Mouse (Mus musculus): ENCODE measurements at regions not wholly inside any gene's neighbourhood (a gene's known extent, or its start where the extent isn't known, plus 50 kb on each side); places are given as distances from the start of the nearest gene placed in this dataset.

- Histone ChIP-seq H3K4me3 (no peak overlapping the region), H3K27ac (no peak overlapping the region)
- DNase-seq (ENCODE audit: extremely low spot score in 1 of 2, low spot score in 2 of 2) = no peak
- intact Hi-C loops (cut with DNase I) = no loop called here
- TF ChIP-seq CTCF (IDR thresholded peaks at IDR 0.05) = no peak
Measured at GRCm38 (mm10) chr13:112203721-112204120, 84.5 kb upstream of the Ankrd55 start.

- Histone ChIP-seq H3K4me3 (no peak overlapping the region), H3K27ac (no peak overlapping the region)
- intact Hi-C loops (cut with DNase I) = no loop called here
- no peak for TF ChIP-seq CTCF (IDR thresholded peaks at IDR 0.05)
- no peak for DNase-seq (ENCODE audit: extremely low spot score in 1 of 2, low spot score in 2 of 2)
Measured at GRCm38 (mm10) chr13:112204204-112204603, 84.0 kb upstream of the Ankrd55 start.

- no peak for DNase-seq (ENCODE audit: extremely low spot score in 1 of 2, low spot score in 2 of 2)
- Histone ChIP-seq H3K4me3 (no peak overlapping the region), H3K27ac (no peak overlapping the region)
- intact Hi-C loops (cut with DNase I) = loop anchor here (5.0 kb wide), 1 partner anchor 198 kb away; no protein-coding TSS in a partner anchor
- no peak for TF ChIP-seq CTCF (IDR thresholded peaks at IDR 0.05)
Measured at GRCm38 (mm10) chr13:112204813-112205212, 83.4 kb upstream of the Ankrd55 start.

GRCm38 (mm10) chr13:112207617-112208235, 80.5 kb upstream of the Ankrd55 start:
- no peak for DNase-seq (ENCODE audit: extremely low spot score in 1 of 2, low spot score in 2 of 2)
- intact Hi-C loops (cut with DNase I) = loop anchor here (5.0 kb wide), 1 partner anchor 200 kb away; no protein-coding TSS in a partner anchor
- Histone ChIP-seq H3K27ac (no peak overlapping the region), H3K4me3 (no peak overlapping the region)
- no peak for TF ChIP-seq CTCF (IDR thresholded peaks at IDR 0.05)

- TF ChIP-seq CTCF (IDR thresholded peaks at IDR 0.05) = no peak
- H3K27ac ChIP-seq = no peak overlapping the region
- DNase-seq (ENCODE audit: extremely low spot score in 1 of 2, low spot score in 2 of 2) = no peak
- intact Hi-C loops (cut with DNase I) = no loop called here
- H3K4me3 ChIP-seq = no peak overlapping the region
Measured at GRCm38 (mm10) chr13:112211841-112212240, 76.4 kb upstream of the Ankrd55 start.

- H3K27ac ChIP-seq = no peak overlapping the region
- H3K4me3 ChIP-seq = no peak overlapping the region
- DNase-seq (ENCODE audit: extremely low spot score in 1 of 2, low spot score in 2 of 2) = no peak
- intact Hi-C loops (cut with DNase I) = no loop called here
- no peak for TF ChIP-seq CTCF (IDR thresholded peaks at IDR 0.05)
Measured at GRCm38 (mm10) chr13:112212391-112212790, 75.9 kb upstream of the Ankrd55 start.

- Histone ChIP-seq H3K27ac (no peak overlapping the region), H3K4me3 (no peak overlapping the region)
- no peak for TF ChIP-seq CTCF (IDR thresholded peaks at IDR 0.05)
- no peak for DNase-seq (ENCODE audit: extremely low spot score in 1 of 2, low spot score in 2 of 2)
- intact Hi-C loops (cut with DNase I) = no loop called here
Measured at GRCm38 (mm10) chr13:112213652-112214081, 74.6 kb upstream of the Ankrd55 start.

- H3K27ac ChIP-seq = no peak overlapping the region
- no peak for TF ChIP-seq CTCF (IDR thresholded peaks at IDR 0.05)
- DNase-seq (ENCODE audit: extremely low spot score in 1 of 2, low spot score in 2 of 2) = no peak
- intact Hi-C loops (cut with DNase I) = no loop called here
- H3K4me3 ChIP-seq = no peak overlapping the region
Measured at GRCm38 (mm10) chr13:112216084-112216483, 72.2 kb upstream of the Ankrd55 start.

- no peak for DNase-seq (ENCODE audit: extremely low spot score in 1 of 2, low spot score in 2 of 2)
- intact Hi-C loops (cut with DNase I) = no loop called here
- Histone ChIP-seq H3K27ac (no peak overlapping the region), H3K4me3 (no peak overlapping the region)
- no peak for TF ChIP-seq CTCF (IDR thresholded peaks at IDR 0.05)
Measured at GRCm38 (mm10) chr13:112218389-112218788, 69.9 kb upstream of the Ankrd55 start.

- intact Hi-C loops (cut with DNase I) = no loop called here
- DNase-seq (ENCODE audit: extremely low spot score in 1 of 2, low spot score in 2 of 2) = no peak
- Histone ChIP-seq H3K27ac (no peak overlapping the region), H3K4me3 (no peak overlapping the region)
- TF ChIP-seq CTCF (IDR thresholded peaks at IDR 0.05) = no peak
Measured at GRCm38 (mm10) chr13:112220184-112220583, 68.1 kb upstream of the Ankrd55 start.

- no peak for DNase-seq (ENCODE audit: extremely low spot score in 1 of 2, low spot score in 2 of 2)
- no peak overlapping the region for H3K4me3 ChIP-seq
- H3K27ac ChIP-seq = no peak overlapping the region
- TF ChIP-seq CTCF (IDR thresholded peaks at IDR 0.05) = no peak
- intact Hi-C loops (cut with DNase I) = no loop called here
Measured at GRCm38 (mm10) chr13:112223616-112224015, 64.6 kb upstream of the Ankrd55 start.

GRCm38 (mm10) chr13:112227766-112228165, 60.5 kb upstream of the Ankrd55 start:
- Histone ChIP-seq H3K27ac (no peak overlapping the region), H3K4me3 (no peak overlapping the region)
- intact Hi-C loops (cut with DNase I) = no loop called here
- no peak for DNase-seq (ENCODE audit: extremely low spot score in 1 of 2, low spot score in 2 of 2)
- TF ChIP-seq CTCF (IDR thresholded peaks at IDR 0.05) = no peak

- intact Hi-C loops (cut with DNase I) = no loop called here
- no peak for TF ChIP-seq CTCF (IDR thresholded peaks at IDR 0.05)
- Histone ChIP-seq H3K4me3 (no peak overlapping the region), H3K27ac (no peak overlapping the region)
- DNase-seq (ENCODE audit: extremely low spot score in 1 of 2, low spot score in 2 of 2) = no peak
Measured at GRCm38 (mm10) chr13:112228846-112229245, 59.4 kb upstream of the Ankrd55 start.
